Mouse (Mus musculus): ENCODE measurements around the gene Ccdc142.

- peak; percentile 91 for TF ChIP-seq CTCF (IDR thresholded peaks at IDR 0.05)
- TF ChIP-seq EP300 (IDR thresholded peaks at IDR 0.05): no peak
These were observed 6.4 kb downstream of the Ccdc142 start for GRCm38 (mm10) chr6:83107566-83108400.
